Mouse (Mus musculus) small intestine, adult 2 months (tissue): ENCODE data around the gene Ggt6.

Experiments used
- CTCF ChIP-seq: fragments of 200-500 bp; IDR thresholded peaks from 2 replicates; pipeline ENCODE4 v1.5.1; 2012; ENCODE audit warnings: low read depth, mild to moderate bottlenecking, control low read depth, inconsistent platforms, low read length, moderate library complexity, mixed read lengths; ENCODE audit not compliant: insufficient replicate concordance, insufficient read length; ENCODE audit errors: extremely low read depth
- POLR2A ChIP-seq: fragments of 200-500 bp; IDR thresholded peaks from 2 replicates; pipeline ENCODE4 v1.6.1; 2012; ENCODE audit warnings: low read depth, mild to moderate bottlenecking, control low read depth, inconsistent platforms, low read length, moderate library complexity

DNA sequence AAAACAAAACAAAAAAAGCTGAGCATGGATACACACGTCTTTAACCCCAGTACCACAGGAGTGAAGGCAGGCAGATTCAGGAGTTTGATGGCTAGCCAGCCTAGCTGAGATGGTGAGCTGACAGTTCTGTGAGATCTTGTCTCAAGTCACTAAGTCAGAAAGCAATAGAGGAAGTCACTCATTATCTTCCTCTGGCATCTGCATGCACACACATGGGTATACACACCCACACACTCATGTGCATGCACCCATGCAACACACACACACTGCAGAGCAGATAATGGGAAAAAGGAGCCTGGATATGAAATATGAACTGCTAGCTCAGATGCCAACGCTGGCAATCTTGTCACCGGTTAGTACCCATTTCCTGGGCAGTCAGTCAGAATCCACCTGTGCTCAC lies 42.1 kb upstream of the Ggt6 start:
- TF ChIP-seq POLR2A (no peak), CTCF (no peak)
